Mouse (Mus musculus): Measurements from ENCODE around the gene Atp6v1fnb.

GRCm38 (mm10) chr6:29473941-29474691 lies 2.9 kb downstream of the Atp6v1fnb start:
- TF ChIP-seq POLR2A (IDR thresholded peaks at IDR 0.05; ENCODE audit: borderline replicate concordance, extremely low read depth, low read depth, low read length) (no peak), CTCF (IDR thresholded peaks at IDR 0.05; ENCODE audit: insufficient read depth, low read length) (no peak)
